ENCODE assay signal across 9 mouse cellular contexts in the genomic region with DNA sequence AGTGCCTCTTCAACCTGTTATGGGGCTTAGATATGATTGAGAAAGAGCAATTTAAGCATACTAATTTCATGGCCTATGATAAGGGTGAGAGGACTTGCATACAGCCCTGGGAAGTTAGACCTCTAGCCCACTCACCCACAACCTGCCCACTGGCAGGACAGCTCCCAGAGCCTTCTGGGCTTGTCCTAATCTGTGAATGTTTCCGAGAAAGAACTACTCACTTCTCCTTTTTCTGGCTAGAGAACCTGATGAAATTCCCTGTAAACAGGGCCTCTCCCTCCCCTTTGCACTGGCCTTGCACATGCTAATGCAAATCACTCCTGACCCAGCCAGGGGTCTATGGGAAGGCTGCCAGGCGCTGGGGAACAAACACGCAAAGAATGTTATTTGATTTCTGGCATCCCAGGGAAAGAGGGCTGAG.
A peak's percentile ranks its signal among the peaks of the same experiment; 100 is the strongest.
DNase-seq lines count a peak whose midpoint lies in the region; ATAC-seq lines count a peak whose summit lies in the region.
"Had no signal": no experiment of that assay in that cellular context is flagged by ENCODE, and none has a peak within 500 bp of the region (broad histone marks: within the 10 kb centered on the region; RNA-seq: fewer than 3 reads in every experiment).

No protein-coding gene starts in this region.

- H3K4me3 ChIP-seq in heart, embryonic 10.5 days, result no peak overlapping the region
- no peak overlapping the region for H3K4me3 ChIP-seq in limb, embryonic 10.5 days
- H3K4me3 ChIP-seq in midbrain, embryonic 16.5 days (ENCODE audit: low read depth, low read length), result no peak overlapping the region
- H3K4me3 ChIP-seq: heart, adult 2 months had no signal

- peak overlapping the region; percentile 67 for H3K27ac ChIP-seq in heart, embryonic 10.5 days
- no peak overlapping the region for H3K27ac ChIP-seq in limb, embryonic 10.5 days
- H3K27ac ChIP-seq in midbrain, embryonic 16.5 days (ENCODE audit: low read length), result no peak overlapping the region
- H3K27ac ChIP-seq: heart, adult 2 months had no signal

- H3K27me3 ChIP-seq in heart, embryonic 10.5 days (ENCODE audit: insufficient read depth, poor library complexity, severe bottlenecking), result no peaks in the 10 kb centered on the region
- no peaks in the 10 kb centered on the region for H3K27me3 ChIP-seq in limb, embryonic 10.5 days (ENCODE audit: low read depth, poor library complexity, severe bottlenecking)
- no peaks in the 10 kb centered on the region for H3K27me3 ChIP-seq in midbrain, embryonic 16.5 days (ENCODE audit: control insufficient read depth, insufficient read depth, low read depth, low read length)

- H3K4me1 ChIP-seq in heart, embryonic 10.5 days, result peaks cover 7% of the 10 kb centered on the region
- H3K4me1 ChIP-seq in limb, embryonic 10.5 days, result peaks cover 6% of the 10 kb centered on the region
- no peaks in the 10 kb centered on the region for H3K4me1 ChIP-seq in midbrain, embryonic 16.5 days (ENCODE audit: control insufficient read depth, insufficient read depth, low read length)

- peak; percentile 62; the same call in 1 of the 2 replicates for ATAC-seq in midbrain, embryonic 16.5 days
- ATAC-seq in erythroblast, adult 5-6 weeks (replicated peaks; ENCODE audit: low FRiP score, poor library complexity, severe bottlenecking), result no peak

- H3K9ac ChIP-seq in midbrain, embryonic 16.5 days (ENCODE audit: low read depth, low read length), result no peak overlapping the region

- no peaks in the 10 kb centered on the region for H3K9me3 ChIP-seq in heart, embryonic 10.5 days
- no peaks in the 10 kb centered on the region for H3K9me3 ChIP-seq in limb, embryonic 10.5 days (replicated peaks)
- no peaks in the 10 kb centered on the region for H3K9me3 ChIP-seq in midbrain, embryonic 16.5 days (replicated peaks; ENCODE audit: control insufficient read depth, low read length, poor library complexity, severe bottlenecking)

- WGBS in heart, embryonic 10.5 days, result 12% methylated on average over 3 of the region's 3 CpGs
- WGBS in limb, embryonic 10.5 days, result 21% methylated on average over 3 of the region's 3 CpGs
- WGBS in midbrain, embryonic 16.5 days, result 5% methylated on average over 3 of the region's 3 CpGs

- peak; percentile 82 for DNase-seq in heart, embryonic 10.5 days (ENCODE audit: low spot score)
- no peak for DNase-seq in heart, adult 8-10 months (ENCODE audit: low spot score)
- DNase-seq in embryo, embryonic 10 days (ENCODE audit: low spot score), result peak; percentile 78
- peak; percentile 43 to 64 for DNase-seq in heart, postnatal 10 days
- DNase-seq in limb, embryonic 10.5 days (ENCODE audit: low spot score), result peak; percentile 34
- DNase-seq in thymus, postnatal 25 days, result no peak

- no peaks in the 10 kb centered on the region for H3K36me3 ChIP-seq in heart, embryonic 10.5 days
- H3K36me3 ChIP-seq in limb, embryonic 10.5 days, result no peaks in the 10 kb centered on the region
- no peaks in the 10 kb centered on the region for H3K36me3 ChIP-seq in midbrain, embryonic 16.5 days (ENCODE audit: control insufficient read depth, insufficient read depth, low read length)

- H3K4me2 ChIP-seq in midbrain, embryonic 16.5 days (ENCODE audit: low read length), result no peak overlapping the region

- intact Hi-C loops in heart, postnatal 10 days (cut with DNase I), result no loop called here

Comparison
In these comparisons a context has a peak if more than half of its experiments do, and no peak if none do; other contexts are left out.
1. DNase-seq: peak in heart, embryonic 10.5 days (single experiment), embryo, embryonic 10 days (single experiment), heart, postnatal 10 days (2 of 2) and limb, embryonic 10.5 days (single experiment); none in heart, adult 8-10 months (single experiment) and thymus, postnatal 25 days (single experiment).